Mouse (Mus musculus) liver, embryonic 14.5 days (tissue): ENCODE results near the gene Syngr1.

Experiments used
- CTCF ChIP-seq: IDR thresholded peaks from 2 replicates; pipeline ENCODE4 v1.5.1; 2016; ENCODE audit warnings: antibody characterized with exemption, low read depth, control low read depth
- EP300 ChIP-seq: IDR thresholded peaks from 2 replicates; pipeline ENCODE4 v1.6.1; 2016; ENCODE audit warnings: antibody characterized with exemption, low read depth

DNA sequence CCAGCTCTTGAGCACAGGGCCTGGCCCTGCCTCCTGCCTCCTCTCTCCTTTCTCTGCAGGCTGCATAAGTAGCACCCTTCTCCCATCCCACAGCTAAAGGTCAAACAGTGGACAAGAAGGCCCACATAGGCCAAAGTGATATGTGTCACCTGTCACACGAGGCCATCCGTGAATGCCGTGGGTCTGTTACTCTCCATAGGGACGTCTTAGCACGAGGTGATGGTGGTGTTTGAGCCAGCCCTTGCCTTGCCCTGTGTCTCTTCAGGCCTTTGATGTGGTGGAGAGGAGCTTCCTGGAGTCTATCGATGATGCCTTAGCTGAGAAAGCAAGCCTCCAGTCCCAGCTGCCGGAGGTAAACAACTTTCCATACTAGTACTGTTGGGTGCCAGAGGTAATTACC, 58.4 kb downstream of the Syngr1 start:
- TF ChIP-seq EP300 (no peak), CTCF (no peak)
